Mouse (Mus musculus) limb, embryonic 10.5 days (tissue): ENCODE data around the gene Ceacam19. TPM values are rescaled to one million over a fixed set of nuclear protein-coding genes. Genes with fewer than 3 reads are reported as not detected.

ENCODE experiments used
- DNase-seq: peaks from one replicate; pipeline ENCODE4 v3.0.0-alpha.2; 2017; ENCODE audit warnings: low spot score
- H3K27ac ChIP-seq: fragments of 300-500 bp; sonication (generic); 2 replicates; pipeline ENCODE4 v1.5.1; 2016; ENCODE audit warnings: mild to moderate bottlenecking
- H3K27me3 ChIP-seq: fragments of 300-500 bp; sonication (generic); 2 replicates; pipeline ENCODE4 v1.6.1; 2016; ENCODE audit warnings: low read depth, mild to moderate bottlenecking; ENCODE audit not compliant: poor library complexity, severe bottlenecking
- H3K36me3 ChIP-seq: fragments of 300-500 bp; sonication (generic); 2 replicates; pipeline ENCODE4 v1.6.1; 2016; ENCODE audit warnings: mild to moderate bottlenecking, moderate library complexity
- H3K4me1 ChIP-seq: fragments of 300-500 bp; sonication (generic); 2 replicates; pipeline ENCODE4 v1.6.1; 2016
- H3K4me3 ChIP-seq: fragments of 300-500 bp; sonication (generic); 2 replicates; pipeline ENCODE4 v1.5.1; 2016; ENCODE audit warnings: mild to moderate bottlenecking, moderate library complexity
- H3K9me3 ChIP-seq: fragments of 300-500 bp; sonication (generic); replicated peaks from 2 replicates; pipeline ENCODE4 v1.6.1; 2016; ENCODE audit warnings: mild to moderate bottlenecking
- WGBS: fragments of 180-500 bp; shearing (Covaris S2); methylation state at CpG from one replicate; pipeline ENCODE4 v1.1.7; 2016; 5-methylcytosine and 5-hydroxymethylcytosine counted together
- polyA plus RNA-seq: library from polyadenylated mRNA; unstranded; fragments of >200 nt; fragmentation: Nextera tagmentation; extraction: Ambion mirVana; gene quantifications from 2 replicates; pipeline ENCODE4 v1.2.1, GENCODE M21; 2016

The Ceacam19 gene
- polyA plus RNA-seq, 1 experiment from 2014 or later: not detected

- H3K4me3 ChIP-seq: no peak overlapping the region
- H3K36me3 ChIP-seq: no peaks in the 10 kb centered on the region
- H3K4me1 ChIP-seq: no peaks in the 10 kb centered on the region
- WGBS: 72% methylated on average over 10 of the region's 10 CpGs
- no peaks in the 10 kb centered on the region for H3K27me3 ChIP-seq
- no peak overlapping the region for H3K27ac ChIP-seq
- H3K9me3 ChIP-seq: no peaks in the 10 kb centered on the region
- no peak for DNase-seq
Observed at GRCm38 (mm10) chr7:19871137-19871621, 16.6 kb downstream of the Ceacam19 start.

- Histone ChIP-seq H3K4me1 (no peaks in the 10 kb centered on the region), H3K9me3 (no peaks in the 10 kb centered on the region), H3K36me3 (no peaks in the 10 kb centered on the region), H3K4me3 (no peak overlapping the region), H3K27me3 (no peaks in the 10 kb centered on the region), H3K27ac (no peak overlapping the region)
- 90% methylated on average over 16 of the region's 16 CpGs for WGBS
- no peak for DNase-seq
Observed at GRCm38 (mm10) chr7:19867751-19868399, 19.9 kb downstream of the Ceacam19 start.

DNA sequence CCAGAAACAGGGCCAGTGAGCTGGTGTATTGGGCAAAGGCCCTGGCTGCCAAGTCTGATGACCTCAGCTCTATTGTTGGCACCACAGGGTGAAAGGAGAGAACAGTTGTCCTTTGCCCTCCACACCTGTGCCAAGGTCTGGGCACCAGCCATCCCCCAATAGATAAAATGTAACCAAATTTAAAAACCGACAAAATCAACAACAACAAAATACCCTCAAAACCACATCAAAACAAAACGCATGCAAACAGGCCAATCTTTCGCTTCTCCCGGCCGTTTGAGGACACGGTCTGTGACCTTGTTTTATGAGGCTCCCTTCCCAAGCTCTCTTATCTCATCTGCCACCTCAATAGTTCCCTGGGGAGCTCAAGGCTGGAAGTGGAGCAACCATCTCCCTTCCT lies 21.3 kb downstream of the Ceacam19 start:
- DNase-seq: no peak

DNA sequence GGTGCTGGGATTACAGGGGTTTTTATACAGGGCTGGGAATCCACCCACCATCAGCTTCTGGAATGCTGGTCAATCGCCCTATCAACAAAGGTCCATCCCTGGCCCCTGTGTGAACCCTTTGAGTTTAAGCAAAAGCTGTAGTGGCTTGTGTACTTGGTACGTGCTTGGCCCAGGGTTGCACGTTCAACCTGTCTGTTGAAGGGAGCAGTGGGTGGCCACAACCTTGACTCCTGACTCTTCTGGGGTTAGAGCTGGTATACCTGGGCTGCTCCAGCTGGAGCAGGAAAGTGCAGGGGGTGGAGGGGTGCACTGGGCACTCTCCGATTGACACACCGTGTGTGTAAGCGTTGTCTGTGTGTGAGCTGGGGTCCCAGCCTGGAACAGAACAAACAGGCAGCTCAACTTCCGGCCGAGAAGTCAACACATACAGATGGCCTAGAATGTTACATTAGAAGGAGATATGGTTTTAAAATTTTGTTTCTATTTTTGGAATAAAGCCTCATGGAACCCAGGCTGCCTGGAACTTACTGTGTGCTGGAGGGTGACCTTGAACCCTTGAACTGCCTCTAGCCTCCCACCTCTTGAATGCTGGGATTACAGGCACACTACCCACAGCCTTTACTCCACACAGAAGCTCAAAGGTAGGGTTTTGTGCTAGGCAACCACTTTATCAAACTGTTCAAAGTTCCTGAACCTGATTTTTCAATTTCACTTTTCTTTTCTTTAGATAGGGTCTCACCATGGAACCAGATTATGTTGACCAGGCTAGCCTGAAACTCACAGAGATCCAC lies 22.3 kb downstream of the Ceacam19 start:
- Histone ChIP-seq H3K36me3 (no peaks in the 10 kb centered on the region), H3K4me1 (no peaks in the 10 kb centered on the region)
- 81% methylated on average over 8 of the region's 8 CpGs for WGBS

More for the DNA sequence above, 21.3 kb downstream of the Ceacam19 start:
- Histone ChIP-seq H3K27ac (no peak overlapping the region), H3K9me3 (no peaks in the 10 kb centered on the region), H3K36me3 (no peaks in the 10 kb centered on the region), H3K4me1 (no peaks in the 10 kb centered on the region), H3K4me3 (no peak overlapping the region), H3K27me3 (no peaks in the 10 kb centered on the region)
- 84% methylated on average over 6 of the region's 6 CpGs for WGBS

GRCm38 (mm10) chr7:19864241-19864640 lies 23.5 kb downstream of the Ceacam19 start:
- no peak for DNase-seq
- Histone ChIP-seq H3K27me3 (no peaks in the 10 kb centered on the region), H3K27ac (no peak overlapping the region), H3K4me3 (no peak overlapping the region), H3K4me1 (no peaks in the 10 kb centered on the region), H3K36me3 (no peaks in the 10 kb centered on the region), H3K9me3 (no peaks in the 10 kb centered on the region)
- WGBS: 47% methylated on average over 2 of the region's 2 CpGs

More for the DNA sequence above, 22.3 kb downstream of the Ceacam19 start:
- H3K27me3 ChIP-seq: no peaks in the 10 kb centered on the region
- no peak overlapping the region for H3K4me3 ChIP-seq
- no peak overlapping the region for H3K27ac ChIP-seq
- DNase-seq: no peak
- H3K9me3 ChIP-seq: no peaks in the 10 kb centered on the region

DNA sequence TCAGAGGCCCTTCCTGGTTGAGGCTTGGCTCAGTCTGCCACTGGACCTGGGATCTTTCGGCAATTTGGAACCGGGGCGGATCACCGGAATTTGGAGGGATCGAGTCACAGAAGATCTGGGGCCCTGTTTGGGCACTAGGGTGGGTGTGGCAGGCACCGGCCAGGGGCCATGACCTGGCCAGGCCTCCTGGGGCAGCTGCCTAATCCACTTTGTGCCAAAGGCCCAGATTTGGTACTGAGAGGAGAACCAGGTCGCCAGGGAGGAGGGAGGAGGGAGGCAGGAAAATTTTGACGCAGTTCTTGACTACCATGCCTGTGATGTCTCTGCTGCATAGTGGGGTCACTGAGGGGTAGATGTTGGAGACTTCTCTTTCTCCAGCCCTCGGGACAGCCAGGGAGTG lies 26.6 kb downstream of the Ceacam19 start, which contains the start of gene Ceacam16:
Ceacam16 (minus strand) TSS at position 101 of the 400 bp plus-strand sequence.
- no peaks in the 10 kb centered on the region for H3K9me3 ChIP-seq
- H3K4me3 ChIP-seq: no peak within 1 kb of the TSS
- WGBS: 85% methylated on average over 9 of the region's 9 CpGs
- no peaks in the 10 kb centered on the region for H3K4me1 ChIP-seq
- no peak for DNase-seq
- H3K27ac ChIP-seq: no peak within 1 kb of the TSS
- no peaks in the 10 kb centered on the region for H3K36me3 ChIP-seq
- H3K27me3 ChIP-seq: no peaks in the 10 kb centered on the region

DNA sequence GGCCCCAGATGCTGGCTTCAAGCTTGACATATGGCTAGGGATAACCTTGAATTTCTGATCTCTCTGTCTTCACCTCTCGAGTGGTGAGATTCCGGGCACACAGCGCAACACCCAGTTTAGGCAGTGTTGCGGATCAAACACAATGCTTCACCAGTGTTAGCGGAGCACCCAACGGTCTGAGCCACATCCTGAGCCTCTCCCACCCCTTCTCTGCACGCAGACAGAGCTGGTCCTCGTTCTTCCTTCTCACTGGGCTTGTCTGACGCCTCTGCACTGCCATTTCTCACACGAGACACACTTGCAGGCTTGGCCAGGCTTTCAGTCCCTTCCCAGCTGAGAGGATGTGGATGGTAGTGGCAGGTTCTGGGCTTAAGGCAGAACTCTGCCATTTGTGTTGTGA lies 28.0 kb downstream of the Ceacam19 start:
- no peak overlapping the region for H3K27ac ChIP-seq
- H3K4me1 ChIP-seq: no peaks in the 10 kb centered on the region

DNA sequence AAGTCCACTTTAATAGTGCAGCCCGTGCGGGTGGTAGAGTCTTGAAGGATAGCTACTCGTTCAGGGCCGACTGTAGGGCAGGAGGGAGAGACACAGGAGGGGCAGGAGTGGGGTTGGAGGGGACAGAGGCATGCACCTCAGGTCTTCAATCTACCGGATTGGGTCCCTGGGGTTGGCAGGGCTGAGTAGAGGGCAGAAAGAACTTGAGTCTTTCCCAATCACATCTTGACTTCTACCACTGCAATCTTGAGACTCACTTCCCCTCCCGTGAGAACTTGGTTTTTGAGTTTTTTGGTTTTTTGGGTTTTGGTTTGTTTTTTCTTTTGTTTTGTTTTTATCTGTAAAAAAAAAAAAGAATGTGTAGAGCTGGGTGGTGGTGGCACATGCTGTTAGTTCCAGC lies 31.5 kb downstream of the Ceacam19 start:
- H3K36me3 ChIP-seq: no peaks in the 10 kb centered on the region
- no peaks in the 10 kb centered on the region for H3K9me3 ChIP-seq
- DNase-seq: no peak
- H3K4me3 ChIP-seq: no peak overlapping the region
- H3K27me3 ChIP-seq: peaks cover 25% of the 10 kb centered on the region
- H3K4me1 ChIP-seq: peaks cover 6% of the 10 kb centered on the region
- H3K27ac ChIP-seq: no peak overlapping the region
- WGBS: 83% methylated on average over 6 of the region's 6 CpGs

More for the DNA sequence above, 28.0 kb downstream of the Ceacam19 start:
- 73% methylated on average over 10 of the region's 10 CpGs for WGBS
- no peaks in the 10 kb centered on the region for H3K36me3 ChIP-seq
- no peaks in the 10 kb centered on the region for H3K9me3 ChIP-seq
- no peak overlapping the region for H3K4me3 ChIP-seq
- H3K27me3 ChIP-seq: no peaks in the 10 kb centered on the region
- DNase-seq: no peak

DNA sequence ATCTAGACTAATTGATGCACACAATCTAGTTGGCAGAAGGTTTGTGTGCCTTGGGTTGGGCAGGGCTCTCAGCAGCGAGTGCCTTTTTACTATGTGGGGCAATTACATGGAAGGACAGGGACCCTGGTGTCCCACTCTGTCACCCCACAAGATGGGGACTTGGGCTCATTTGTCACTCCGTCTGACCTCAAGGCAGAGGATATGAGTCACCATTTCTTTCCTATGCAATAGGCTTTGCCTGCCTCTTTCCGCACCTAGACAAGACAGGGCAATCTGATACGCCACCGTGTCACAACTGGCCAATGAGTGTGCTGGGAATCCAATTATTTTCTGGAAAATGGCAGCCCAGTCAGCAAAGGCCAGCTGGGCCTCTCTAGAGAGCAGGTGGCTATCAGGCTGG lies 32.1 kb downstream of the Ceacam19 start:
- no peak overlapping the region for H3K27ac ChIP-seq
- H3K4me1 ChIP-seq: peaks cover 6% of the 10 kb centered on the region
- H3K9me3 ChIP-seq: no peaks in the 10 kb centered on the region
- 86% methylated on average over 5 of the region's 5 CpGs for WGBS
- peaks cover 31% of the 10 kb centered on the region for H3K27me3 ChIP-seq
- no peak overlapping the region for H3K4me3 ChIP-seq
- no peak for DNase-seq
- no peaks in the 10 kb centered on the region for H3K36me3 ChIP-seq

- no peak overlapping the region for H3K27ac ChIP-seq
- no peaks in the 10 kb centered on the region for H3K9me3 ChIP-seq
- H3K4me1 ChIP-seq: peaks cover 6% of the 10 kb centered on the region
- 90% methylated on average over 20 of the region's 20 CpGs for WGBS
- H3K4me3 ChIP-seq: no peak overlapping the region
- no peak for DNase-seq
- H3K27me3 ChIP-seq: peaks cover 40% of the 10 kb centered on the region
- no peaks in the 10 kb centered on the region for H3K36me3 ChIP-seq
Observed at GRCm38 (mm10) chr7:19853526-19853925, 34.2 kb downstream of the Ceacam19 start.

- WGBS: 5% methylated on average over 33 of the region's 33 CpGs
- peak; percentile 60 for DNase-seq
- Histone ChIP-seq H3K27me3 (peaks cover 55% of the 10 kb centered on the region), H3K4me3 (peak within 1 kb of the TSS; percentile 37), H3K27ac (no peak within 1 kb of the TSS), H3K36me3 (no peaks in the 10 kb centered on the region), H3K4me1 (peaks cover 10% of the 10 kb centered on the region), H3K9me3 (no peaks in the 10 kb centered on the region)
Observed at GRCm38 (mm10) chr7:19851858-19852570, 35.8 kb downstream of the Ceacam19 start, which contains the start of gene Gm19345. Gm19345 (plus strand) TSS chr7:19852003.

- Histone ChIP-seq H3K4me1 (peaks cover 8% of the 10 kb centered on the region), H3K4me3 (no peak overlapping the region), H3K27me3 (peaks cover 58% of the 10 kb centered on the region), H3K9me3 (0 out of 2 replicates have a peak, but pooled peaks cover 2% of the 10 kb centered on the region), H3K27ac (no peak overlapping the region), H3K36me3 (no peaks in the 10 kb centered on the region)
- no peak for DNase-seq
- 62% methylated on average over 15 of the region's 15 CpGs for WGBS
Observed at GRCm38 (mm10) chr7:19844521-19845171, 43.1 kb downstream of the Ceacam19 start.
